Mouse (Mus musculus) C2C12 (cell line): ENCODE measurements around the gene A830005F24Rik.

ENCODE experiments used
- CTCF ChIP-seq: IDR thresholded peaks from one replicate; pipeline ENCODE4 v1.5.1; 2011; ENCODE audit not compliant: control insufficient read depth, insufficient read depth, insufficient read length
- FOSL1 ChIP-seq: IDR thresholded peaks from one replicate; pipeline ENCODE4 v1.8.0; 2011; ENCODE audit warnings: mild to moderate bottlenecking, low read length; ENCODE audit not compliant: poor library complexity, insufficient read depth, severe bottlenecking
- MAX ChIP-seq: IDR thresholded peaks from one replicate; pipeline ENCODE4 v1.6.1; 2011; ENCODE audit warnings: mild to moderate bottlenecking, control low read depth
- MYOD1 ChIP-seq: IDR thresholded peaks from one replicate; pipeline ENCODE4 v1.6.1; 2011; ENCODE audit warnings: low read depth; ENCODE audit not compliant: control insufficient read depth, insufficient read length
- USF1 ChIP-seq: IDR thresholded peaks from one replicate; pipeline ENCODE4 v1.6.1; 2011; ENCODE audit warnings: low read depth, mild to moderate bottlenecking, control low read depth, moderate library complexity

DNA sequence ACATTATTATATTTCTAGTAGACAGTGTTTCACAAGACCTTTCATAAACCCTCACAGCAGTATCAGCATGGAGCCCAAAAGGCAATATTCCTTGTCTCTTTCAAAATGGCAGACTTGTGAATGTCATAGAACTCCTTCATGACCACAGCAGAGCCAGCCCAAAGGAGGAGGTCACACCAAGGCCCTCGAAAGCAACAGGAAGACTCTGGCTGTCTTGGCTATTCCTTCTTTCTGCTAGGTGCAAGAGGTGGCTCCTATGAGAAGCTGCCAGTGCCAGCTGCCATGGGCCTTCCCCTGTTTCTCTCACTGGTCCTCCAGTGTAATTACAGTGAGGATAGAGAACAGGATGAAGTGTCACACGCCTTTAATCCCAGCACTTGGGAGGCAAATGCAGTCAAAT is 15.7 kb downstream of the A830005F24Rik start:
- no peak for TF ChIP-seq CTCF
- TF ChIP-seq MAX, result no peak
- TF ChIP-seq USF1, result no peak
- no peak for TF ChIP-seq FOSL1
- no peak for TF ChIP-seq MYOD1
